Mouse (Mus musculus): ENCODE results near the gene Sik1.
"Not testable (repeated sequence)": the region's sequence is repeated elsewhere in the genome, so short reads cannot be mapped to it uniquely, and the experiment has no call there.

Sik1 gene

GRCm38 (mm10) chr17:31855597-31856518, at the start of gene Sik1:
Gene Sik1 (minus strand): TSS chr17:31855804.
- DNase-seq: peak; percentile 99

- no peak for DNase-seq
Measured at GRCm38 (mm10) chr17:31905201-31905790, 49.7 kb upstream of the Sik1 start.

GRCm38 (mm10) chr17:31904036-31904435, 48.4 kb upstream of the Sik1 start:
- DNase-seq: no peak

- DNase-seq: no peak
Measured at GRCm38 (mm10) chr17:31902630-31903198, 47.1 kb upstream of the Sik1 start.

GRCm38 (mm10) chr17:31901461-31902204, 46.0 kb upstream of the Sik1 start:
- no peak for DNase-seq

- DNase-seq: no peak
Measured at GRCm38 (mm10) chr17:31898941-31899340, 43.3 kb upstream of the Sik1 start.

- DNase-seq: no peak
Measured at GRCm38 (mm10) chr17:31897186-31897793, 41.7 kb upstream of the Sik1 start.

- DNase-seq: no peak
Measured at GRCm38 (mm10) chr17:31896751-31897150, 41.1 kb upstream of the Sik1 start.

GRCm38 (mm10) chr17:31896311-31896710, 40.7 kb upstream of the Sik1 start:
- no peak for DNase-seq

GRCm38 (mm10) chr17:31893371-31894060, 37.9 kb upstream of the Sik1 start:
- no peak for DNase-seq

GRCm38 (mm10) chr17:31892750-31893149, 37.1 kb upstream of the Sik1 start:
- peak; percentile 85 for DNase-seq

GRCm38 (mm10) chr17:31891858-31892257, 36.3 kb upstream of the Sik1 start:
- peak; percentile 40 for DNase-seq

- DNase-seq: no peak
Measured at GRCm38 (mm10) chr17:31890311-31890951, 34.8 kb upstream of the Sik1 start.

GRCm38 (mm10) chr17:31889446-31890201, 34.0 kb upstream of the Sik1 start:
- no peak for DNase-seq

- no peak for DNase-seq
Measured at GRCm38 (mm10) chr17:31888540-31888939, 32.9 kb upstream of the Sik1 start.

- DNase-seq: not testable (repeated sequence)
Measured at GRCm38 (mm10) chr17:31884676-31885075, 29.1 kb upstream of the Sik1 start.

GRCm38 (mm10) chr17:31879406-31879805, 23.8 kb upstream of the Sik1 start:
- no peak for DNase-seq

- peak; percentile 89 for DNase-seq
Measured at GRCm38 (mm10) chr17:31877650-31878141, 22.1 kb upstream of the Sik1 start.

GRCm38 (mm10) chr17:31877181-31877581, 21.6 kb upstream of the Sik1 start:
- DNase-seq: no peak

GRCm38 (mm10) chr17:31876775-31877174, 21.2 kb upstream of the Sik1 start:
- no peak for DNase-seq
